Mouse (Mus musculus): ENCODE measurements around the gene Hgd. TPM values are rescaled to one million over a fixed set of nuclear protein-coding genes. Genes with fewer than 3 reads are reported as not detected.

Hgd gene
- 1 to 10 TPM in 1 of 2 experiments, under 1 TPM in 1; 0.28 to 1.6 TPM for total RNA-seq (2021)
- polyA plus RNA-seq (2012; rRNA removed) = not detected in 2 replicates
- long read RNA-seq = 0 reads

DNA sequence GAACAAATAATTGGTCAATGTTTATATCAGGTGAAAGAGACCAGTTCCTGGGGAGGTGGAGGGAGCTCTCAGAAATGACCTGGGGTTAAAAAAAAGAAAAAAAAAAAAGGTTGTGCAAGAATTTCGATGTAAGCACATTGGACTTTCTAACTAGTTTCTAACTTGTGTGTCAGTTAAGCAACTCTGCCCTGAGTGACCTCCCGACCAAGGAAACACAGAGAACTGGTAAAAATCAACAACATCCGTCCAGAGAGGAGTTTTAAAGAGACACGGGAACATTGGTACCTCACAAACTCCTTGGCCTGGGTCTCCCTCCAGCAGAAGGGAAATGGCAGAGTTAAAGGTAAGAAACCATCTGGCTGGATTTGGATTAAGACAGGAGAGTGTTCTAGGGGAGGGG is at the start of gene Hgd:
TSS of gene Hgd (plus strand) at position 160 of the 400 bp plus-strand sequence.
- DNase-seq = peak; percentile 12

DNA sequence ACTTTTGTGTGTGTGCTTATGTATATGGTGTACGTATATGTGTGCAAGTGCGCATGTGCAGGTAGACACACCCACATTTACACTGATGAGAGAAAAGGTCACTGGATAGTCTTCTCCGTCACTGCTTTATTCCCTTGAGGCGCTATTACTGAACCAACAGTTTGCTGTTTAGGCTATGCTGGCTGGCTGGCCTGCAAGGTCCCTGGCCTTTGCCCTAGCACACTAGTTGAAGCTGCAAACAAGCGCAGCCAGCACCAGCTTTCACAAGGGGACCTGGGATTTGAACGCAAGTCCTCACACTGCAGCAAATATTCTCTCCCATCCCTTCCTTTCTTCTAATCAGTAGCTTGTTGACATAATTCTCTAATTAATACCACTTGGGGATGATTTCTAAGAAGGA is 49.8 kb upstream of the Hgd start:
- DNase-seq = peak; percentile 15

DNA sequence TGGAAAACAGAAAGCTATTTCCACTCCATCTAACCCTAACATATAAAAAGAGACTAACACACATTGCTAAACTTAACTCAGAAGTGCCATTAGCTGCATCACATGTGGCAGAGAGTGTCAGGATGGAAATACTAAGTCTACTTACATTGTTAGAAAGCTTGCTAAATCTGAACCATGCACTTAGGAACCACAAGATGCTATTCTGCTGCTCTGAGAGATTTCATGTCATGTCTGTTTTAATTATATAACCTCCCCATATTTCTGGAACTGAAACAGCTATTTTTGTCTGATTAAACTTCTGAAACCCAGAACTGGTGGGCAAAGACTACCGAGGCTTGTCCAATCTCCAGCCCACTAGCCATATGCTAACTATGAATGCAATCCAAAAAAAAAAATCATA is 47.9 kb upstream of the Hgd start:
- DNase-seq = no peak

DNA sequence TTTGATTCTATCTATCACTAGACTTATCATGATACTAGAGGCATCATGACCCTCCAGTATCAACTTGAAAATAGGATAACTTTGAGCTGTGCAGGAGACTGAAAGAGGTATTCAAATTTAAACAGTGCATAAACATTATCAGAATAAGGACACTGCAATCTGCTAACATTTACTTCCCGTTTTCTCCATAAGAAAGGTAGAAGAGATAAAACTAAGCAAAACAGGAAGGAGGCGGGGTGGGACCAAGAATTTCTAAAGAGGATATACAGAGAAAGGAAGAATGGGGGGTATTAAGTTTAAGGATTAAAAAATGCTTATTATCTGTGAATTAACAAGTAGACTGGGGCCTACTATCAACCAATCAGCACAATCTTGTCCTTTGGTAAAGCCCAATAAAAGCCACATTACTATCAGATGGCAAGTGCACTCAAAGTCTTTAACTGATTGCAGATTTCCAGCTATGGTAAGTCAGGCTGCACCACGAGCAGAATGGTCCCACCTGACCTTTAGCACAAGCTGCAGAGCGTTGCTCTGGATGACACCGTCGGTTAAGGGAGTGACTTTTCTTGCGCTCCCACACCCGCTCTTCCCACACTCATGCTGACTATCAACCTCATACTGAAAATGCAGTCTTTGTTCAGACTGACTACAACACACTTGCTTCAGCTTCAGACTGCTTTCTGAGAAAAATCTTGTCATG is 46.4 kb upstream of the Hgd start:
- DNase-seq = no peak

DNA sequence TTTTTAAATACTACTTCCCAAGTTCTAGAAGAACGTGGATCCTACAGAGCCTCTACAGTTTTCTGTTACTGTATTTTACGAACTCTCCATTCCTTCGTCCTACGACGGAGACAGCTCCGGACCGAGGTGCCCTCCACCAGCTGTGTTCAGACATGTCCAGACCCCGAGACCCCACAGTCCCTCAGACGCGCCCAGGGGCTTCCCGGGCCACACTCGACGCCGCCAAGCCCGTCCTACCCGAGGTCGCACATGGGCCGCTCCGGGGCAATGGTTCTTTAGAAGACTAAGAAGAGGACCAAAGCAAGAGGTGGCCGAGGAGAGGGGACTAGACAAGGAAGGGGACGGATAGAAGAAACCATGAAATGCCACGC is 40.7 kb upstream of the Hgd start:
- no peak for DNase-seq

DNA sequence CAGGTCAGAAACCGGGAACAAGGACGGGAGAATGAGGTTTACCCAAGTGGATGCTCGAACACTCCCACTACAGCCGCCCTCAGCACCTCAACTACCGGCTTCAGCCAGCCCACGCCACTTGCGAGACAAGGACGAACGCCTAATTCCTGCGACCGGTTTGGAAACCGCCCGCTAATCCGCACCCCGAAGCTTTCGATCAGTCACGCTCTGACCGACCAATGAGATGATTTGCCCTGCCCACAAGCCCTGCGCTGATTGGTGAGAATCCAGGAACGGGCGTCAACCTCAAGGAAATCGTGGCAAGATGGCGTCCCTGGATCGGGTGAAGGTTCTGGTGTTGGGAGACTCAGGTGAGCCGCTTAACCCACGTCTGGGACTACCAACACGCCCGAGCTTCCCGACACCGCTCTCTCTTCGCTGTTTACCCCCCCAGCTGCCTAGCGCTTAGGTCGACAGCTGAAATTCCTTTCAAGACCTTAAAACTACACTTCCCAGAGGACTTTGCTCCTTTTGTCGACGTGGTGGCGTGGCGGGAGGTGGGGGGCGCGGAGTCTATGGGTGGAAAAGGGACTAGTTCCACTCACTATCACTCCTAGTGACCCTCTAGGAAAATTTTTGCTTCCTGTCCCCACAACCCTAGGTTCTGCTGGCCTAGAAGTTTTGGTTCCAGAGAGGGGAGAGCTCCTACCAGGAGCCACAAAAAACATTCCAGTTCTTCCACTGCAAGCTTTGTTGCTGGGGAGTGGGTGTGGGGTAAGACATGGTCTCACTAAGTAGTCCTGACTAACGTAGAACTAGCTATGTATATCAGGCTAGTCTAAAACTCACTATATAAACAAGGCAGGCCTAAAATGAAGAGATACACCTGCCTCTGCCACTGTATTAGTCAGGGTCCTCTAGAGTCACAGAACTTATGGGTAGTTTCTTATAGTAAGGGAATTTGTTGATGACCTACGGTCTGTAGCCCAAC is 40.1 kb upstream of the Hgd start, which contains the start of the genes Gtf2e1 and Rabl3:
TSS of gene Gtf2e1 (minus strand) at position 179 of the 970 bp plus-strand sequence.
TSS of gene Rabl3 (plus strand) at position 275 of the 970 bp plus-strand sequence.
- peak; percentile 98 for DNase-seq

DNA sequence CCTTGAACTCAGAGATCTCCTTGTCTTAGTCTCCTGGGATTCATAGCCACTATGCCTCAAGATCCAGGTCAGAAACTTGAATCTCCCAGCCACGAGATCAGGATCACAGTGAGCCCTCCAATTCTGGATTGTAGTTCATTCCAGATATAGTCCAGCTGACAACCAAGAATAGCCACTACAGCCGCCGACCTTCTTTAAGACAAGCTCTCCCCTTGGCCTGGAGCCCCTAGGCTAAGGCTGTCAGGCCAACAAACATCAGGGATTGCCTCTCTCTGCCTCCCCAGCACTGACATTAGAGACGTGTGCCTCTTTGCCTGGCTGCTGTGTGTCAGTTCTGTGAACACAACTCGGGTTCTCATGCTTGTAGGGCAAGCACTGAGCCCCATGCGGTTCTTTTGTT is 39.2 kb upstream of the Hgd start:
- DNase-seq = no peak

DNA sequence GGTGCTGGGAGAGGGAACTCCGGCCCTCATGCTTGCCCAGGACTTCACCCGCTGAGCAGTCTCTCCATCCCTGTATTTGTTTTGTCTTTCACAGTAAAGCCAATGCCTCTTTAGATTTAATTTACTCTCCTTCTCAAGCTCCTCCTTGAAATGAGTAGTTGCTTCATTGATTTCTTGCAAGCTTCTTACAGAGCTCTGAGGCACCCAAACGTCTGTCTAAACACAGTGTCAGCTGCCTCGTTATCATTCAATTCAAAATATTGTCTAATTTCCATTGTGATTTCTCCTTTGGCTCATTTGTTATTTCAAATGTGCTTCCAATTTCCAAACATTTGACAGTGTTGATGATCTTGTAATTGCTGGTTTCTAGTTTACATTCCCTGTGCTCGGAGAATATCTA is 33.6 kb upstream of the Hgd start:
- DNase-seq = no peak

DNA sequence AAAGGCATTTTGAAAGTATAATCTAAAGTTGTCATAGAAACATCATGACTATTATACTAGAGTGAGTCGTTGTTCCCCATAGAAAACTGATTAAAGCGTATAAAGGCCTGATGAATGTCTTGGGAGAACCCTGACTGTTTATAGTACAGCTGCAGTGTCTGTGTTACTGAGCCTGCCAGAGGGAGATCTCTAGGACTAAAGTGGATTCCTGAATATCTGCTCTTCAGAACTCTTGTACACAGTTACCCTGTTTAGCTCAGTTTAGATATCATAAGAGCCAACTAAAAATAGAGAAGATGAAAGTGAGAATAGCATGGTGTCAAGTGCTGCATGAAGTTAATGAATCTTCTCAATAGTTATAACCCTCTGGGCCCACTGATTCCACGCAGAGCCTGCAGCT is 29.7 kb upstream of the Hgd start:
- no peak for DNase-seq

DNA sequence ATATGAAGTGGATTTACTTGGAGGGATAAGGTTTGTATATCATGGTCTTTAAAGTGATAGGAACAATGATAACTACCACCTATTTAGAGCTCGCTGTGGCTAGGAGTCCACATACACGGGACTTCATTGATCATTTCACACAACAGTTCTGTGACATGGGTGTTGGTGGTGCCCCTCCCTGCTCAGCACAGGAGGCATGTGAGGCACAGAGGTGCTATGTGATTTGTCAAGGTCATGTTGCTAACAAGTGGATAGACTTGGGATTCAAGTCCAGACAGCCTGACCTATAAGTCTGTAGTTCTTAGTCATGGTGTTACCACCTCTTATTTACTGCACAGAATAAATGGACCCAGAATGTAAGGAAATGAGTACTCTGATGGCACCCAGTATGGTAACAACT is 29.0 kb upstream of the Hgd start:
- no peak for DNase-seq

DNA sequence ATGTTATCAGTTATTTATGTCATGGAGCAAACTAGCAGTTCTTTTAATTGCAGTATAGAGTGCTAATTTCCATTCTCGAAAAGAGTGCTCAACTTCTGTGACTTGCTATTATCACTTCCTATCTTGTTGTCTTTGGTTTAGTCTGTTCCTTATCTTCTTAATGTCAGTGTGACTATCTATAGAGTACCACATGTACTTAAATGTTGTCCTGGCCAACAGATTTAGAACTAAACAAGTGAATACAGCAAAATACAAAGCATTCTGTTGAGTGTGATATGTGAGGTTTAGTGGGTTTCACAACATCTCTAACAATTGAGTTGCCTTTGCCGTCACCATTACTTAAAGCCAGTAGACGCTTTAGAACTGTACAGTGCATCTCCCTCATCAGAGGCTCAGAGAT is 27.1 kb upstream of the Hgd start:
- no peak for DNase-seq

DNA sequence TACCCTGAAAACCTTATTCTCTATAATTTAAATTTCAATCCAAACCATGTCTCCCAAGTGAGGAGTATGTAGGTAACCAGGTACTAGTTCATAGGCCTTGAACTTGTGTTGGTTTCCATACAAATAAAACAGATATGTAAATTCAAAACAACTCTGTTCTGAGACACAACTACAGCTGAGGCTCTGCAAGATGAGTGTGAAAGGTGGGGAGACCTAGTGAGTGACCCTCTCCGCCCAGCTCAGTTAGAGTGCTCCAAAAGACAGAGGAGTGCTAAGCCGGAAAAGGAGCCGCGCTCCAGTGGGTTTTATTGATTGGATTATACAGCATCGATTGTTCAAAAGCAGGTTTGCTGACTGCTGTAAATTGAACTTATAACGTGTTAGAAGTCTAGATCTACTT is 17.5 kb upstream of the Hgd start:
- no peak for DNase-seq

DNA sequence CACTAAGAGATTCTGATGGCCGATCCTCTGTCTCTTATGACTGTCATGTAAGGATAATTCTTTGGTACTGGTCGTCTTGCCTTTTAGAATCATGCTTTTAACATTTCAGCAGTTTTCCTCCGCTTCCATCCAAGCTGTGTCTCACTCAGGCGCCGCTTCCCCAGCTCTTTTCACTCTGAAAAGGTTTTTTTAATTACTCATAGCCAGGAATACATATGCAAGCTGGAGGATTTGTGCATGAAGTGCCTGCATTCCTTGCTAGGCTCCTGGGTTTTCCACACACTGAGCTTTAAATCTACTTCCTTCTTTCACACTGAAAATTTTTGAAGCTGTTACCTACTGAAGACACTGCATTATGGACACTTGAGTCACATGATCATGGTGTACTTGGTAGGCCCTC is 17.0 kb upstream of the Hgd start:
- no peak for DNase-seq

DNA sequence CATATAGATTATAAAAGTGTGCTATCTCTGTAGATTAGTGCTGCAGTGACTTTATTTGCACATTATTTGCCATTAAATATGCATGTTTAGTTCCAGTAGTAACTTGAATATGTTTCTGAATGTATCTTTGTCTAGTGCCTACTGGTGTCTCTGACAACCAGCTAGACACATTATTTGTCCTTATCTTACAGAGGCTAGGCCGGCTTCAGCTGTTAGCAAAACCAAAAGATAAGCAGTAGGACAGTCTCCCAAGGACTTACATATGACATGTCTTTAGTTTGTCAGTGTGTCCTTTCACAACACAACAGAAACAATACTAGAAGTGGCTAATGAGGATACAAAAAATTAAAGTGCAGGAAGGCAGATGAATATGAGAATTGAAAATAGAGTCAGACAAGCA is 14.8 kb upstream of the Hgd start:
- DNase-seq = no peak

DNA sequence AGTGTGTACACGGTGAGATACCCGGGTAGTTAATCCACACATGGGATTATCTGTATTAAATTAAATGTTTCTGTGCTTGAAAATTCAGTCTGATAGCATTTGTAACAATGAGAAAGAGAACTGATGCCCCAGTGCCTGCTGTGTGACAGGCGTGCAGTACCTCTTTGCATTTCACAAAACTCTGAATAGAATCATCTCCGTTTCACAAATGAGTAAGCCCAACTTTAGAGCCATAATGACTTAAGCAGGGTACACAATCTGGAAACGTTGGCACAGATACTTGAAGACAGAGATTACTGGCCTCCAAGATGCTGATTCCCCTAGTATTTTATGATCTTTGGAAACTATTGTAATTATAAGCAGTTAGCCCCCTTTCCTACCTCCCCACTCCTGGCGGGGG is 13.8 kb upstream of the Hgd start:
- no peak for DNase-seq

DNA sequence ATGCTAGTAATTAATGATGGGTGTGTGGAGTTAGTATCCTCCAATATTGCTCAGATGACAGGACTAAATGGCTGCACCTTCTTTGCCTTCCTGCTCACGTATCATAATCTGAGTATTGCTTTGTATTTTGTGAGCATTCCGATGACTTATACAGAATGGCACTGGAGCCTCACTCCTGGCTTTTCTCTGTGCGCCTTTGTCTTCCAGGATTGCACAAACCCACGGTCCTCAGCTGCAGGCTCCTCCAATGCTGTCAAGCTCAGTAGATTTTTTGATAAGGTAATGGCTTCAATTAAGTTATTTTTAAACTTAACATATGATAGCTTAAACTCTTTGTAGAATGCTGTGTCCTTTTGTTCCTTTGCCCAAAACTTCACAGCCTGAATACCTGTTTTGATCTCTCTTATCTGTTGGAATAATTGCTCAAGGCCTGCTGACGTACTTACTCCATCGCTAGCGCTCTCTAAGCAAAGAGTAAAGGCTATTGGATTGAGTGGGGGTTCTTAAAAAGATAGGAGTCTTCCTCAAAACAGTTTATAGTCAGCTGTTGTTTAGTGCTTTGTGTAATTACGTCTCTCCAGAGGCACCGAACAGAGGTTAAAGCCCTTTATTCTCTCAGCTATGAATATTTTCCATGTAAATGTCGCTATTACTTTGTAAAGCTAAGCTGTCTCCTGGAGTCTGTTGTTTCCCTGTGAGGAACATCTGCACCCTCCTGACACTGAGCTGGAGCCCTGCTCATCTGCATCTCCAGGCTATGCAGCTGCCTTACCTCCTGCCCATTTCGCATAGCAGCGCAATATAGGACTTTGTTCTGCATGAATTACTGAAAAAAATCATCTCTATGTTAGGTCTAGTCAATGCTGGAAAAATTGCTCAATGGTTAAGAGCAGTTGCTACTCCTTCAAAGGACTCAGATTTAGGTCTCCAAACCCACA is 12.6 kb upstream of the Hgd start:
- no peak for DNase-seq

DNA sequence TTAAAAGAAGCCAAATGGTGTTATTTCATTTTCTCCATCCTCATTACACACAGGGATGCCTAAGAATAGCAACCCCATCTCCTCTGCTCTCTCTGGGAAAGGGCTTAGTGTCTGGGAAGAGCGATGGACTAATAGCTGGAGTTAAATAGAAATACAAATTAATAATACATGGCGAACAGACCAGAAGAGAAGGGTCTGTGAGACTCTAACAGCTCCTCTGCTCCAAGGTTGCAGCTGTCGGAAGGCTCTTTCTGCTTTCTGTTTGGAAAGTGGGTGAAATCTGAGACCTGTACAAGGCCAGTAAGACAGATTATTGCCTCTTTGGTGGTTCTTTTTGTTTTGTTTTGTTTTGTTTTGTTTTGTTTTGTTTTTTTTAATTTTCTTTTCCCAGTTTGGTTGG is 8.4 kb upstream of the Hgd start:
- DNase-seq = no peak

DNA sequence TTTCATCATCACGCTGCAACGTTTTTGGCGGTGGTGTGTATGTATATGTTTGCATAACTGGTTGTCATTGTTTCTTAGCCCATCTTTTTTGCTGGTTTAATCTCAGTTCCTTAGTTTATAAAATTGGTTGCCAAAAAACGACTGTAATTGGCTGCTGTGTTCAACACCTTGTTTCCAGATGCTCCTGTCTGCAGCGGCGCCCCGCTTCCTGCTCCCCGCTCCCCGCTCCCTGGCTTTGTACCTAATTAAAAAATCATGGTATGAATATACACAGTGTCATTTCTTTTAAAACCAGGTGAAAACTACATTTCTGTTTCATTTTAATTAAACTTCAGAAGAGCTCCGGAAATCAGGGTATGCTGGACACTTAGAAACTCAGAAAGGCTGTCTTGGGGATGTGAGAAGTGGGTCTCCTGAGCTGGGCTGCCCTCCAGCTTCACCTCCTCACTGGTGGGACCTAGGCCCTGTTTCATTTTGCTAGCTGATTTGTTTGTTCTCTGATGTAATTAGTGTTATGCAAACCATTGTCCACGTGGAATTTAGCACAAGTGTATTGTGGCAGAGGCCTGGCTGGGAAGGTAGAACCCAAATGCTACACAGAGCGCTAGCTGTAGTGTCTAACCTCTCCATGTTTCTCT is 7.7 kb upstream of the Hgd start:
- DNase-seq = no peak

DNA sequence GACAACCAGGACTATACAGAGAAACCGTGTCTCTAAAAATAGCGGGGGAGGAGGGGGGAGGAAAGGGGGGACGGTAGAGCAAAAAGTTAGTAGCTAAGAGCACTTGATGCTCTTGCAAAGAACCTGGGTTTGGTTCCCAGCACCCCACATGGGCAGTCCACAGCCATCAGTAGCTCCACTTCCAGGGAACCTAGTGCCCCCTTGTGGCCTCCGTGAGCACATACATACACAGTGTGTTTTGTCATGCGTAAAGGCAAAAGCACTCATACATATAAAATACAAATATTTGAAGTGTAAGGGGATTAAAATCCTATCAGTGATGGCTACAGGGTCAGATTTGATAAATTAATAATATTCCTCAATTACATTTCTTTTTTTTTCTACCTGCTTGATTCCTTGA is 6.9 kb upstream of the Hgd start:
- no peak for DNase-seq

DNA sequence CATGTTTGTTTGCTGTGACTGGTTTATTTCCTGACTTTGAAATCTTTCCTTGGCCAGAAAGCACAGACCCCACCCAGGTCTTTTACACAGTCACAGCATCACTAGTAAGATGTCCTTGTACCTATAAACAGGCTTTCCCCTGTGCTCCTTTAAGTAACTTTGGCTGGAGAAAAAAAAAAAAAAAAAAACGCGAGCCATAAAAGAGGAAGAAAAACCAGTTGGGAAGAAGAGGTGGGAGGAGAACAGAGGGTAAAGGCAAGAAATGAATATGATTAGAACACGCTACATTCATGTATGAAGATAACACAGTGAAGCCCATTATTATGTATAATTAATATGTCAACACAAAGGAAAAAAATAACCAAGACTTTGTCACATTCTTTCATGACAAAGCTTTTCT is 4.6 kb upstream of the Hgd start:
- no peak for DNase-seq

DNA sequence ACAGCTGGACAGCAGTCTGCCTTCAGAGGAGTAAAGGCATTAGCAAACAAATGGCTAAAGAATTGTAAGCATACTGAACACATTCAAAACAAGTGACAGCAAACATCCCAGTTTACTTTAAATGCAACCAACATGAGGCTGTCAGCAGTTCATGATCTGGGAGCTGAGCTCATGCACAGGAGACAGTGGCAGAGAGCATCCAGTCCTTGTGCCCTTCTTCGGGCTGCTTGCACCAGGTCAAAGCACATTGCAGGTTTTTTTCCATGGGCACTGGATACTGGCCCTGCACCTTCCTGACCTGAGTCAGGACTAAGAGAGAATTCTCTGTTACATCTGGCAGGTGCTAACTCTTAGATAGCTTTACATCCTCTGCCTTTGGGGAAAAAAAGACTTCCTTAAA is 362 bp upstream of the Hgd start:
- DNase-seq = no peak

DNA sequence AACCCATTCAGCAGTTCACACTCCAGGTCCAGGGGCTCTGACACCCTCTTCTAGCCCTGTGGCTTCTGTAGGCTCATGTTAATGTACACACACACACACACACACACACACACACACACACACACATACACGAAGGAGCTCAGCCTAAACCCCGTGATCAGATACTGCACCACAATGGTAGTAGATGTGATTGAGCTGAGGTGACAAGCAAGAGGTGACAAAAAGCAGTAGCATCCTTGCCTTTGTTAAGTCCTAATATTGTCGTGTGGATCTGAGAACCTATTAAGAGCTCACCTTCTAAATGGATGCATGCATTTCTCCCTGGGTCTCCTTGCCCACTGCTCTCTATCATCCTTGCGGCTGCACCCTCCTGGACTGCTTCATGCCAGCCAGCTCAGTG is 698 bp downstream of the Hgd start:
- no peak for DNase-seq

Measured in adrenal gland, adult 2 months (tissue).